Mouse (Mus musculus): Measurements from ENCODE around the gene 1700015G11Rik. TPM values are rescaled to one million over a fixed set of nuclear protein-coding genes. Genes with fewer than 3 reads are reported as not detected.

The 1700015G11Rik gene
- total RNA-seq, 2 experiments from 2014 or later = not detected

DNA sequence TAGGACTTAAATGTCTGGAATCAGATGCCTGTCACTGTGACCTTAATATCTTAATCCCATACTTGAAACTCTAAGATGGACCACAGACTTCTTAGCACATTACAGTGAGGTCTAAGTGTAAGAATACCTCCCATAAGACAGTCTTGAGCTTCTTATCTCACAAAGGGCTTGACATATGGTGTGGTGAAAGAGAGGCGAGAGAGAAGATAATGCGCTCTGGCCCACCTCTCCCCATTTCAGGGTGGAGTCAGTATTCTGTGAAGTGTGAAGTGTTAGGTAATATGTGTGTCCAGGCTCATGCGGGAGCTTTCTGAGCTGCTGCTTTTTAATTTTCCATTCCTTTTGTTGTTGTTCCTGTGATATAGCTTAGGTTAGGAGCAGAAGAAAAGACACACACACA, 24.5 kb downstream of the 1700015G11Rik start:
- no peak for TF ChIP-seq CTCF (IDR thresholded peaks at IDR 0.05)
- intact Hi-C loops (cut with DNase I) = no loop called here
- H3K27ac ChIP-seq = no peak overlapping the region
- no peak for DNase-seq
- no peak overlapping the region for H3K4me3 ChIP-seq

DNA sequence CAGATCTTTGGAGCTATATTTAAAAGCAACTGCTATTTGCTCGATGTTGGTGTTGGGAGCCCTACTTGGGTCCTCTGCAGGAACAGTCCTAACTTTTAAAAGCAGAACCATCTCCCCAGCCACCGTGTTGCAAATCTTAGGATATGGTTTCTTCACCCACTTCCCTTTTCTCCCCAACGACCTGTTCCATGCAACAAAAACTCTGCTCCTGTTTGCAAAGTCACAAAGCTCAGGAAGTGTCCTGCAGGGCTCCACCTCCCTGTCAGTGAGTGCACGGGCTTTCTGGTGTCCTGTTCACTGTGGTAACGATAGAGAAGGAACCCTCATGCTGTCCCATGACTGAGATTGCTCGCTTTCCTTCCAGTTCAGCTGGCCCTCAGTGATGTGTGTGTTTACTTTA, 28.6 kb downstream of the 1700015G11Rik start:
- DNase-seq = no peak
- Histone ChIP-seq H3K4me3 (no peak overlapping the region), H3K27ac (no peak overlapping the region)
- no peak for TF ChIP-seq CTCF (IDR thresholded peaks at IDR 0.05)
- intact Hi-C loops (cut with DNase I) = no loop called here

GRCm38 (mm10) chr7:51985763-51986162, 29.8 kb downstream of the 1700015G11Rik start:
- DNase-seq = no peak
- intact Hi-C loops (cut with DNase I) = no loop called here
- TF ChIP-seq CTCF (IDR thresholded peaks at IDR 0.05) = no peak
- H3K27ac ChIP-seq = no peak overlapping the region
- no peak overlapping the region for H3K4me3 ChIP-seq

GRCm38 (mm10) chr7:51982303-51982702, 33.2 kb downstream of the 1700015G11Rik start:
- TF ChIP-seq CTCF (IDR thresholded peaks at IDR 0.05) = no peak
- intact Hi-C loops (cut with DNase I) = no loop called here
- no peak for DNase-seq
- H3K4me3 ChIP-seq = no peak overlapping the region
- no peak overlapping the region for H3K27ac ChIP-seq

GRCm38 (mm10) chr7:51979271-51979670, 36.3 kb downstream of the 1700015G11Rik start:
- DNase-seq = no peak
- Histone ChIP-seq H3K27ac (no peak overlapping the region), H3K4me3 (no peak overlapping the region)
- peak; percentile 57 for TF ChIP-seq CTCF (IDR thresholded peaks at IDR 0.05)
- intact Hi-C loops (cut with DNase I) = no loop called here

DNA sequence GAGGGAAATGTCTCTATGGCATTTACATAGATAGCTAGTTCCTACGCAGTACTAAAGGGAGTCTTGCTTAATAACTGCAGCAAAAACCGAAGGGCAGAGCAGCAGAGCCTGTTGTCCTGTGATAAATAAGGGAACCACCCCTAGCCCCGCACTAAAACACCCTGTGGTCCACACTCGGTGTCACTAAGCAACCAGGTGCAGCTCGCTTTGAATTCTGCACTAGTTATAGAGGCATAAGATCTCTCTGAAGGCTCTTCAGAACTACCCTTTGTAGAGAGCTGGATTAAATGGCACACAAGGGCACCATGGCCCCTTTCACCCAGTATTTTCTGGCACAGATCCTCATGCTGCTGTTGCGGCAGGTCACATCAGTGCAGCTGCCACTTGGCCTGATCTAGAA, 40.3 kb downstream of the 1700015G11Rik start:
- intact Hi-C loops (cut with DNase I) = no loop called here
- H3K4me3 ChIP-seq = no peak overlapping the region

DNA sequence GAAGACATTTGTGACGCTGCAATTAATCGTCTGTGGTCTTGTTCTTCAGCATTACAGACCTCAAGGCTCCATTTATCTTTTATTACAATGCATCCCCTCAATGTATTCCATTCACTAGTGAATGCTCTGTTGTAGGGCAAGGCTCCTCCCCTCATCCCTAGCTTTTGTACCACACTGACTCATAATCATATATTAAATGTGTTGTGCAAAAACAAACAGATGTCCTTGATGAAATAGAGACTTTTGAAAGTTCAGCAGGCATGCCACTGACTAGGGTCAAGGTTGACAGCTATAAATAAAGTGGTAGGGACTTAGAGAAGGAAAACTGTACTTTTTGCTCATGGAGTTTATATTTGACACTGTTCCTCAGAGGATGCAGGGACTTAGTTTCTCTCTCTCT, 42.0 kb downstream of the 1700015G11Rik start:
- intact Hi-C loops (cut with DNase I) = loop anchor here (2.0 kb wide), 1 partner anchor 353 kb away; no protein-coding TSS in a partner anchor
- no peak overlapping the region for H3K4me3 ChIP-seq

More for the DNA sequence above, 40.3 kb downstream of the 1700015G11Rik start:
- no peak overlapping the region for H3K27ac ChIP-seq
- DNase-seq = no peak
- TF ChIP-seq CTCF (IDR thresholded peaks at IDR 0.05) = no peak

DNA sequence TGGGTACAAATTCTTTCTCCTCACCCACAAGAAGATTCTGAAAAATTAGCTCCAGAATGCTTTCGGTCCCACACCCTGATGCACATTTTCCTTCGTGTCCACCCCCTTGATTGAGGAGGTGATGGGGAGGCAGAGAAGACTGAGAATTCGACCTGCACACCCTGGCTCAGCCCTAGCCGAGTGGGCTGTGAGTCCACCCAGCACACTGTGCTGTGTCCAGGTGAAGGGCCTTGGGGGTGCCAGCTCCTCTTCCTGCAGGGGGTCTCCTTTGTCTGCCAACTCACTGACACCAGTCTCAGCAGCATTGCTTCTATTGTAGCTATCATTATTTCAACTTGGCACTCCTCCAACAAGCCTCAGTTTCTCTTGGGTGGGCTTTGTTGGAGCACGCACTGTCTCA, 42.4 kb downstream of the 1700015G11Rik start:
- H3K4me3 ChIP-seq = no peak overlapping the region
- H3K27ac ChIP-seq = no peak overlapping the region
- DNase-seq = no peak
- no peak for TF ChIP-seq CTCF (IDR thresholded peaks at IDR 0.05)
- intact Hi-C loops (cut with DNase I) = loop anchor here (2.0 kb wide), 1 partner anchor 352 kb away; no protein-coding TSS in a partner anchor

More for the DNA sequence above, 42.0 kb downstream of the 1700015G11Rik start:
- DNase-seq = no peak
- no peak overlapping the region for H3K27ac ChIP-seq
- TF ChIP-seq CTCF (IDR thresholded peaks at IDR 0.05) = no peak

- Histone ChIP-seq H3K4me3 (no peak overlapping the region), H3K27ac (peak overlapping the region; percentile 1; the same call in 1 of the 2 replicates)
- DNase-seq = peak; percentile 19
- intact Hi-C loops (cut with DNase I) = loop anchor here (2.0 kb wide), 1 partner anchor 352 kb away; no protein-coding TSS in a partner anchor
- TF ChIP-seq CTCF (IDR thresholded peaks at IDR 0.05) = peak; percentile 87
Observed at GRCm38 (mm10) chr7:51972252-51972855, 43.2 kb downstream of the 1700015G11Rik start.

DNA sequence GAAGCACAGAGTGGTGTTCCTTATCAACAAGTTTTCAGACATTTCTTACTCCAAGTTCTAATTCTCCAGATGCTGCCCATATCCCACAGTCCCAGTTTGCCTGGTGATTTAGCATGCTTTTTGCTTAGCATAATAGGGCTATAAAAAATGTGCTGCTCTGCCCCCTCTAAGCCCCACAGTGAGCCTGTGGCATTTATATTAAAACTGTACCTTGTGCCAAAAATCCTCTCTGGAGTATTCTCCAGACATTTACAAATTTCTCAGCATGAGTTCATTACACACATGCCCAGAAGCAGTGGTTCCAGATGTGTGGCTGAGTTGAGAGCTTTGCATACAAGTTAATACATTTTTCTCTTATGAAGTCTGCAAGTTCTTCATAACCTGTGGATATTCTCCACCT, 46.1 kb downstream of the 1700015G11Rik start:
- no peak for TF ChIP-seq CTCF (IDR thresholded peaks at IDR 0.05)
- intact Hi-C loops (cut with DNase I) = no loop called here
- Histone ChIP-seq H3K27ac (no peak overlapping the region), H3K4me3 (no peak overlapping the region)
- no peak for DNase-seq

GRCm38 (mm10) chr7:51967581-51967980, 47.9 kb downstream of the 1700015G11Rik start:
- H3K4me3 ChIP-seq = no peak overlapping the region
- H3K27ac ChIP-seq = no peak overlapping the region
- TF ChIP-seq CTCF (IDR thresholded peaks at IDR 0.05) = no peak
- intact Hi-C loops (cut with DNase I) = no loop called here
- DNase-seq = no peak

GRCm38 (mm10) chr7:51964681-51965080, 50.8 kb downstream of the 1700015G11Rik start:
- no peak overlapping the region for H3K4me3 ChIP-seq
- H3K27ac ChIP-seq = no peak overlapping the region
- no peak for DNase-seq
- intact Hi-C loops (cut with DNase I) = no loop called here
- TF ChIP-seq CTCF (IDR thresholded peaks at IDR 0.05) = no peak

GRCm38 (mm10) chr7:51962219-51962952, 53.1 kb downstream of the 1700015G11Rik start:
- Histone ChIP-seq H3K4me3 (no peak overlapping the region), H3K27ac (no peak overlapping the region)
- no peak for TF ChIP-seq CTCF (IDR thresholded peaks at IDR 0.05)
- no peak for DNase-seq
- intact Hi-C loops (cut with DNase I) = no loop called here

Other genes starting within 250 kb of the 1700015G11Rik start
- 1 to 10 TPM; 2.1 to 4.2 TPM for gene Gas2, start 153.7 kb downstream of the 1700015G11Rik start, total RNA-seq (2021)
- gene Fancf, start 153.5 kb downstream of the 1700015G11Rik start, total RNA-seq (2021) = 1 to 10 TPM; 1.5 TPM
- gene Svip, start 9.7 kb downstream of the 1700015G11Rik start, total RNA-seq (2021) = 10 to 100 TPM; 22.2 to 22.3 TPM

Measured in gastrocnemius, adult 2 months (tissue).